Mouse (Mus musculus): ENCODE measurements around the gene Zfp653. TPM values are rescaled to one million over a fixed set of nuclear protein-coding genes. Genes with fewer than 3 reads are reported as not detected.
"Not testable (repeated sequence)": the region's sequence is repeated elsewhere in the genome, so short reads cannot be mapped to it uniquely, and the experiment has no call there.

The Zfp653 gene
- polyA plus RNA-seq (2012; rRNA removed) = 38.2 and 39.5 TPM in 2 replicates

GRCm38 (mm10) chr9:22070791-22071573 is at the start of gene Zfp653, which contains the start of gene Gm49318:
TSS of gene Zfp653 (minus strand) at chr9:22071376.
TSS of gene Gm49318 (minus strand) at chr9:22071259.
- peak; percentile 92 to 97 for DNase-seq (ENCODE audit: extremely low spot score in 1 of 2, low spot score in 1 of 2)

DNA sequence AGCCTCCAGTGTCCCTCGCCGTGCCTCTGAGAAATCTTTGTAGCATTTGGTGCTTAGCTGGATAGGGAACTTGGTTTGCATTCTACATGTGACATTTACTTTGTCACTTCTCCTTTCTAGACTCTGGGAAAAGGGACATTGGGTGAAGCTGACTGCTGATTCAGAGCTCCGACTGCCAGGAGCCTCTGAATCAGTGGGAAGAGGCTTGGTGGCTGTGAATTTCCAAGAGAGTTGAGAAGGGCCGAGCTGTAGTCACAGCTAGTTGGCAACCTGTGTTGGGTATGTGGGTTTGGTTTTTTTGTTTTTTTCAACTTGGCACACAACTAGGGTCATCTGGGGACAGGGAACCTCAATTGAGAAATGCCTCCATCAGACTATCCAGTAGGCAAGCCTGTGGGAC is 48.4 kb upstream of the Zfp653 start:
- peak; percentile 44 to 64 for DNase-seq (ENCODE audit: extremely low spot score in 1 of 2, low spot score in 1 of 2)

- DNase-seq (ENCODE audit: extremely low spot score in 1 of 2, low spot score in 1 of 2) = peak in 1 of 2 experiments; percentile 73
Observed at GRCm38 (mm10) chr9:22117754-22118456, 46.7 kb upstream of the Zfp653 start.

DNA sequence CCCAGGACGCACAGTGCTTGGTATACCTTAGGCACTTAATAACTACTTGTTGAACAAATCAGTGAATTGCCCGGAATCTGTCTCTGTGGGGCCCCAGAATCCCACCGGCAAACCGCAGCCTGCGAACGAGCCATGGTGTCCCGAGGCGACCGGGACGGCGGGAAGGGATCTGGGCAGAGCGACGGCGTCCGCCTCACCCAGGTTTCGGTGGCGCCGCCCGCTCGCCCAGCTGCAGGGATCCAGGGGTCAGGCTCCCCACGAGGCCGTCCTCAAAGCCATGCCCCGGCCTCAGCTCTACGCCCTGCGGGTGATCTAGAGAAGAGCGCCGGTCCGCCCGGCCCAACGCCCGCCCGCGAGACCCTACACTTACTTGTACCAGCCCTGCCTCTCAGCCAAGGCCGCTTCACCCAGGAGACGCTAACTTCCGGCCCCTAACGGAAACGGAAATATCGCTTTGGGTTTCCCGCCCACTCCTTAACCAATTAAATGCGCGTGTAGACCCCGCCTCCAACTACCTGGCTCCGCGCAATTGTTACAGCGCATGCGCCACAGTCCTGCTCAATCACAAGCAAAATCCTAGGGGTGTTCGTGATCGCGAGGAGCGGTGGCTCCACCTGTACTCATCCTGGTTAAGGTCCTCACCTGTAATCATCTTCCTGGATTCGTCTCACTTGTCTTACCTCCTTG is 45.7 kb upstream of the Zfp653 start, which contains the start of gene Elof1:
Gene Elof1 (minus strand): TSS at position 433 of the 687 bp plus-strand sequence.
- peak; percentile 94 to 97 for DNase-seq (ENCODE audit: extremely low spot score in 1 of 2, low spot score in 1 of 2)

GRCm38 (mm10) chr9:22116086-22116485 is 44.9 kb upstream of the Zfp653 start:
- peak in 1 of 2 experiments; percentile 7 for DNase-seq (ENCODE audit: extremely low spot score in 1 of 2, low spot score in 1 of 2)

DNA sequence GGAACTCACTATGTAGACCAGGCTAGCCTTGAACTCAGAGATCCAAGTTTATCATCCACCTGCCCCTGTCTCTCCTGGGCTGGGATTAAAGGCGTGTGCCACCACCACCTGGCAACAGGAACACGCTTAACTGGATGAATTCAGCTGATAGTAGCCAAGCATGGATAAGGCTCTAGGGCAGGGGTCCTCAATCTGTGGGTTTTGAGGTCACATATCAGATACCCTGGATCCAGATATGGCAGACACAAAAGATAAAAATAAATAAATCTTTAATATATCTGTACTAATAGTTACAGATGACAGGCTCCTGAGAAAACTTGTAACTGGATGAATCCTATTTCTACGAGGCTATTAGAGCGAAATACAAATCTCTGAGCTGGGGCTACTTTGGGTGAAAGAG is 44.5 kb upstream of the Zfp653 start:
- no peak for DNase-seq (ENCODE audit: extremely low spot score in 1 of 2, low spot score in 1 of 2)

- no peak for DNase-seq (ENCODE audit: extremely low spot score in 1 of 2, low spot score in 1 of 2)
Observed at GRCm38 (mm10) chr9:22108194-22108593, 37.0 kb upstream of the Zfp653 start.

- DNase-seq (ENCODE audit: extremely low spot score in 1 of 2, low spot score in 1 of 2) = no peak
Observed at GRCm38 (mm10) chr9:22099922-22100321, 28.7 kb upstream of the Zfp653 start.

DNA sequence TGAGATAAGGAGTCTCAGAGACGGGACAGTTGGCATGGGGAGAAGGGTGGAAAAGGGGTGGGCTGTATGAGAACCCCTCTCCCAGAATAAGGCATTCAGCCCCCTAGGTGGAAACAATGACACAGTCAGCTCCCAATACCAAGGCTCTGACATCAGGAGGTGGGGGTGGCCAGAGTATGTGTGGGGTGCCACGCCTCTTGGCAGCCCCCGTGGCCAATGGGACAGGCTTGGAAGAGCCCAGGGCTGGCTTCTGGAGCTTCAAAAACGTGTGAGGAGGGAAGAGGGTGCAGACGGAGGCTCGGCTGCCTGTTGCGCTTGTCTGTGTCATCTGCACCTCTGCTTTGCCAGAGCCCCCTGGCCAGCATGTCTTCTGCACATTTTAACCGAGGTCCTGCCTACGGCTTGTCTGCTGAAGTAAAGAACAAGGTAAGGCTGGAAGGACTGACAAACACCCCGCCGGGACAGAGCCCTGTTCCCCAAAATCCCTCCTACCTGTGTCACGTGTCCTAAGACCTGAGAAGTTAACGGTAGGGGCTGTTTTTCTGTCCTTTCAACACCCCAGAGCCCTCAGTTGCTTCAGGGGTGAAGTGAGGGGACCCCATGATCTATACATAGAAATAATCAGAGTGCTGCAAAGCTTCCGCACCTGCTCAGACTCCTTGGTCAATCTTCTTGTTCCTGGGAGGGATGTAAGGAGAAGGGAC is 28.0 kb upstream of the Zfp653 start, which contains the start of gene Cnn1:
Gene Cnn1 (plus strand): TSS at position 224 of the 704 bp plus-strand sequence.
- no peak for DNase-seq (ENCODE audit: extremely low spot score in 1 of 2, low spot score in 1 of 2)

DNA sequence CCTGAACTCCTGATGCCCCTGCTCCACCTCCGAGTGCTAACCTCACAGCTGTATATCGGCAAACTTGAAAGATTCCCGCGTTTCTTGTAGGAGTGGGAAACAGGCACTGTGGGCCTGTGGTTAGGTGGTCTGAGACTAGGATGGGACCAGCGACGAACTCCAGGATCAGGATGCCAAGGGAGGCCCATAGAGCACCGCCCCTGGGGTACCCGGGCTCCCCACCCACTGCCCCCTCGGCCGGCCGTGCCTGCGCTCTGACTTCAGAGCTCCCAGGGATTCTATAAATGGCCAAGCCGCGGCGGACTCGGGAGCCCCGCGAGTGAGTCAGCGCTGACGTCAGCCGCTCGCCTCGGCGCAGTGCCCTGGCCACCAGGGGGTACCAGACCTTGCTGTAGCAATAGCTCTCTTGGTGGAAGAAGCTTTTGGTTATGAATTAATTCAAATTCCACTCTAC is 24.7 kb upstream of the Zfp653 start:
- DNase-seq (ENCODE audit: extremely low spot score in 1 of 2, low spot score in 1 of 2) = peak; percentile 40 to 82

DNA sequence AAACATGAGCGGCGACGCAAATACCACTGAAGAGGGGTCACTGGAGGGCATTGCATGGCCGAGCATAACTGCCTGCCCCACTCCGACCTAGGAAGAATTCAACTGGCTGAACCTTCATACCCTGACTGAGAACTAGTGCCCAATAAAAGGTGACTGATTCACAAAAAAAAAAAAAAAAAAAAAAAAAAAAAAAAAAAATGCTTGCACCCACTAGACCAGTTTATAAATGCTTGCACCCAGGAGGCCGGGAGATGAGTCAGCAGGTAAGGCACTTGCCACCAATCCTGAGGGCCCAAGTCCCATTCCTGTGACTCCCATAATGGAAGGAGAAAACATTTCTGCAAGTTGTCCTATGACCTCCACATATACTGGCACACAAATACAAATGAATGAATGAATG is 21.6 kb upstream of the Zfp653 start:
- no peak for DNase-seq (ENCODE audit: extremely low spot score in 1 of 2, low spot score in 1 of 2)

GRCm38 (mm10) chr9:22089986-22090385 is 18.8 kb upstream of the Zfp653 start:
- no peak for DNase-seq (ENCODE audit: extremely low spot score in 1 of 2, low spot score in 1 of 2)

GRCm38 (mm10) chr9:22089281-22089680 is 18.1 kb upstream of the Zfp653 start:
- DNase-seq (ENCODE audit: extremely low spot score in 1 of 2, low spot score in 1 of 2) = no peak

GRCm38 (mm10) chr9:22087034-22087618 is 15.9 kb upstream of the Zfp653 start:
- DNase-seq (ENCODE audit: extremely low spot score in 1 of 2, low spot score in 1 of 2) = no peak

- DNase-seq (ENCODE audit: extremely low spot score in 1 of 2, low spot score in 1 of 2) = no peak
Observed at GRCm38 (mm10) chr9:22086012-22086411, 14.8 kb upstream of the Zfp653 start.

GRCm38 (mm10) chr9:22085022-22085834 is 14.1 kb upstream of the Zfp653 start, which contains the start of gene Ecsit:
TSS of gene Ecsit (minus strand) at chr9:22085438.
- peak; percentile 96 to 98 for DNase-seq (ENCODE audit: extremely low spot score in 1 of 2, low spot score in 1 of 2)

DNA sequence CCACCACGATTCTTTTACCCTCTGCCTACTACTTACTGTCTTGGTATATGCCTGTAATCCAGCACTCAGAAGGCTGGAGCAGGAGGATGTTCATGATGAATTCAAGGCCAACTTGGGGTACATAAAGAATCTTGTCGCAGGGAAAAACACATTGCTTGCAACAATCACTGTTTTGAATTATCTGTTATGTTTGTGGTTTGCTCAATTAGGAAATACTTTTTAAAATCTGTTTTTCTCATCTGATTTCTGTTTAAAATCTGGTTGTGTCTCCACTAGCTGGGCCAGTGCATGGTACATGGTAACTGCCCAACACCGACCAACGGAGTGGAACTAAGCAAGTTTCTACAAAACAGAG is 13.5 kb upstream of the Zfp653 start:
- DNase-seq (ENCODE audit: extremely low spot score in 1 of 2, low spot score in 1 of 2) = no peak

DNA sequence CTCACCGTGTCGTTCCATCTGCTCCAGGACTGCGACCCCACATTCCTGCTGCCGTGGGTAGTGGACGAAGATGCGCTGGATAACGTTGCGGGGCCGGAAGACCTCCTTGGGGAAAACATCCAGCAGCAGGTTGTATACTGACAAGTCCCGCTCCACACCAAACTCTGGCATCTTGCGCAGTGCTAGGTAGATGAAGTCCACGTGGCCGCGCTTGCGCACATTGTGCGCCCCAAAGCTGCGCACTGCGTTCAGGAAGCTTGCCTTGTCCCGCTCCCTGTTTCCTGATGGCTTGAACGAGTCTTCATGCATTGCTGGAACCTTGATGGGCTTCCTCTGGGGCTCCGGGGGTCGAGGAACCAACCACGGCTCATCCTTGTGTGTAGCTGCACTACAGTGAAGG is 5.0 kb upstream of the Zfp653 start:
- DNase-seq (ENCODE audit: extremely low spot score in 1 of 2, low spot score in 1 of 2) = no peak

GRCm38 (mm10) chr9:22075778-22076177 is 4.6 kb upstream of the Zfp653 start:
- DNase-seq (ENCODE audit: extremely low spot score in 1 of 2, low spot score in 1 of 2) = not testable (repeated sequence)

Measured in frontal cortex, adult 2 months (tissue).